Mouse (Mus musculus): ENCODE results near the gene Aven. TPM values are rescaled to one million over a fixed set of nuclear protein-coding genes. Genes with fewer than 3 reads are reported as not detected.
A peak's percentile ranks its signal among the peaks of the same experiment; 100 is the strongest.

Aven gene
- polyA plus RNA-seq, 1 experiment from 2014 or later = 8.1 TPM

DNA sequence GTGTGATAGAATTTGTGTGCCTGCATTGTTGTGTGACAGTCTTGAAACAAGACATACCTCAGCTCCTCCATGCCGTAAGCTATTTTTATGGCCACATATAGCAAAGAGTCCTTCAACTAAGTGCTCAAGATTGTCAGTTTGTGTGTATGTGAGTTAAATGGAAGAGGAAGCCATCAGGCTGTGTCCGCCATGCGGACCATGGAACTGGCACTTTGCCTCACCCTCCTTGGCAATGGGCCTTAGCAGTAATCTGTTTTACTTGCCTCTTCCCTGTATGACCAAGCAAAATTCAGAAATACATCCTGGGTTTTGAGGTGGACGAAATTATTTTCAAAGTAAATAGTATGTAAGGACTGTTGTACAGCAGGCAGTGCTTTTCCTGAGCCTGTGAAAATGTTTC is 75.0 kb downstream of the Aven start:
- no peak overlapping the region for H3K4me2 ChIP-seq
- no peak for ATAC-seq (ENCODE audit: insufficient read depth, low FRiP score, low read depth)
- H3K9me3 ChIP-seq = no peaks in the 10 kb centered on the region
- no peak overlapping the region for H3K9ac ChIP-seq
- H3K4me3 ChIP-seq (replicated peaks) = no peak overlapping the region
- H3K27me3 ChIP-seq (replicated peaks) = no peaks in the 10 kb centered on the region
- no peaks in the 10 kb centered on the region for H3K4me1 ChIP-seq
- H3K36me3 ChIP-seq = no peaks in the 10 kb centered on the region
- WGBS = 70% methylated on average over 4 of the region's 4 CpGs
- H3K27ac ChIP-seq = no peak overlapping the region

DNA sequence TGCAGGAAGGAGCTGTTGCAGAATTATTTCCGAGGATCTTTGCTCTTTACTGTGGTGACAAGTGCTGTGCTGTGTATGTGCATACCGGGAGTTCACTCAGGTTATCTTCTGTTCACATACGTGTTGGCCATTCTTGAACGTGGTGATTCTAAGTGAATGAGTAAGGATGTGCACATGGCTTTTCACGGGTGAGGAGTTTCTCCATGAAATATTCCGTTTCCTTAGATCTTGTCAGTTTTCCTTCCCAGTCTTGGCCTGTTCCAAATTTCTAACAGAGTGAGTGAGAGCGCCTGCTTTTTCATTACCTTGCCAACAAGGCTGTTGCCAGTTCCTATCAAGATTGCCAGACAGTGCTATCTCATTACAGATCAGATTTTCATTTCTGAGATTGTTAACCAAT is 98.2 kb downstream of the Aven start:
- Histone ChIP-seq H3K36me3 (no peaks in the 10 kb centered on the region), H3K9ac (no peak overlapping the region), H3K9me3 (no peaks in the 10 kb centered on the region), H3K4me3 (replicated peaks) (no peak overlapping the region), H3K4me2 (no peak overlapping the region), H3K27ac (no peak overlapping the region), H3K4me1 (no peaks in the 10 kb centered on the region), H3K27me3 (replicated peaks) (no peaks in the 10 kb centered on the region)
- 70% methylated on average over 7 of the region's 7 CpGs for WGBS
- ATAC-seq (ENCODE audit: insufficient read depth, low FRiP score, low read depth) = no peak

- WGBS = 61% methylated on average over 6 of the region's 6 CpGs
Observed at GRCm38 (mm10) chr2:112591451-112591871, 98.7 kb downstream of the Aven start.

DNA sequence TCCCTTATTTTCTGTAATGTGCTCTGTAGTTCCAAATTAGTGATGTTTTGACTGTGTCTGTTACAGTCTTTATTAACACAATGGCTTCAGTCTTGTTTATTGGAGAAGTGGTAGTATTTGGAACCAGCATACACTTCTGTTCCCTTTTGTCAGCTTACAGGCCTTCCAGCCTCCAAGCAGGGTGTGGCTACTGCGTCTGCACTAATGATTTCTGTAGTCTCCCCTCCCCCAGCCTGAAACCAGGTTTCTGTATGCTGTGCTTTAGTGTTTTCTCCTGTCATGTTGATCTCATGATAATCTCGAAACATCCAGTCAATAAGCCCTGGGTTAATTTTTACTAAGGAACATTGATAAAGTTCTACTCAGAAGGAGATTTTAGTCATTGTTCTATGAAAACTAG is 100.6 kb downstream of the Aven start:
- no peaks in the 10 kb centered on the region for H3K27me3 ChIP-seq (replicated peaks)
- no peak overlapping the region for H3K27ac ChIP-seq
- H3K4me3 ChIP-seq (replicated peaks) = no peak overlapping the region
- H3K36me3 ChIP-seq = no peaks in the 10 kb centered on the region
- no peak overlapping the region for H3K4me2 ChIP-seq
- no peaks in the 10 kb centered on the region for H3K9me3 ChIP-seq
- no peaks in the 10 kb centered on the region for H3K4me1 ChIP-seq
- 53% methylated on average over 2 of the region's 2 CpGs for WGBS
- H3K9ac ChIP-seq = no peak overlapping the region
- ATAC-seq (ENCODE audit: insufficient read depth, low FRiP score, low read depth) = 0 out of 2 replicates have a peak, but pooled peaks have one; percentile 58

More at GRCm38 (mm10) chr2:112591451-112591871, 98.7 kb downstream of the Aven start:
- no peaks in the 10 kb centered on the region for H3K4me1 ChIP-seq
- H3K27ac ChIP-seq = no peak overlapping the region
- H3K9ac ChIP-seq = no peak overlapping the region
- ATAC-seq (ENCODE audit: insufficient read depth, low FRiP score, low read depth) = no peak
- no peaks in the 10 kb centered on the region for H3K36me3 ChIP-seq
- H3K9me3 ChIP-seq = no peaks in the 10 kb centered on the region
- H3K4me3 ChIP-seq (replicated peaks) = no peak overlapping the region
- H3K27me3 ChIP-seq (replicated peaks) = no peaks in the 10 kb centered on the region
- H3K4me2 ChIP-seq = no peak overlapping the region

GRCm38 (mm10) chr2:112593781-112594180 is 101.0 kb downstream of the Aven start:
- H3K9me3 ChIP-seq = no peaks in the 10 kb centered on the region
- H3K27ac ChIP-seq = no peak overlapping the region
- H3K36me3 ChIP-seq = no peaks in the 10 kb centered on the region
- H3K9ac ChIP-seq = no peak overlapping the region
- ATAC-seq (ENCODE audit: insufficient read depth, low FRiP score, low read depth) = no peak
- no peaks in the 10 kb centered on the region for H3K27me3 ChIP-seq (replicated peaks)
- H3K4me1 ChIP-seq = no peaks in the 10 kb centered on the region
- 86% methylated on average over 2 of the region's 2 CpGs for WGBS
- no peak overlapping the region for H3K4me3 ChIP-seq (replicated peaks)
- no peak overlapping the region for H3K4me2 ChIP-seq

DNA sequence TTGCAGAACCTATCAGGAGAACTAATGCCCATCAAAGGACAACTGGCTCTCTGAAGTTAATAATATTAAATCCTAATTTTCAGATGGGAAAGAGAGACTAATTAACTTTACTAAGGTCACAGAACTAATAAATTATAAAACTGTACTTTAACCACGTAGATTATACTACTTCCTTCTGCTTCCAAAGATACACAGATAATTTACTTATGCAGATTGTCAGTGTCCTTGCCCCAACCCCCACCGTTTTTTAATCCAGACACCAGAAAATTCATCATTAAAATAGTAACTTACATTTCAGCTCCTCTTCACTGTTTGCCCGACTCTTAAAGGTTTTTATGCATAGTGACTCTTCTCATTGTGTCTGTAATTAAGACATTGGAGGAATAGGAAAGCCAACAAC is 103.0 kb downstream of the Aven start:
- H3K27me3 ChIP-seq (replicated peaks) = no peaks in the 10 kb centered on the region
- no peak overlapping the region for H3K4me2 ChIP-seq
- no peak overlapping the region for H3K9ac ChIP-seq
- H3K4me1 ChIP-seq = no peaks in the 10 kb centered on the region
- ATAC-seq (ENCODE audit: insufficient read depth, low FRiP score, low read depth) = no peak
- H3K36me3 ChIP-seq = no peaks in the 10 kb centered on the region
- H3K27ac ChIP-seq = no peak overlapping the region
- no peaks in the 10 kb centered on the region for H3K9me3 ChIP-seq
- no peak overlapping the region for H3K4me3 ChIP-seq (replicated peaks)
- 72% methylated on average over 3 of the region's 3 CpGs for WGBS

DNA sequence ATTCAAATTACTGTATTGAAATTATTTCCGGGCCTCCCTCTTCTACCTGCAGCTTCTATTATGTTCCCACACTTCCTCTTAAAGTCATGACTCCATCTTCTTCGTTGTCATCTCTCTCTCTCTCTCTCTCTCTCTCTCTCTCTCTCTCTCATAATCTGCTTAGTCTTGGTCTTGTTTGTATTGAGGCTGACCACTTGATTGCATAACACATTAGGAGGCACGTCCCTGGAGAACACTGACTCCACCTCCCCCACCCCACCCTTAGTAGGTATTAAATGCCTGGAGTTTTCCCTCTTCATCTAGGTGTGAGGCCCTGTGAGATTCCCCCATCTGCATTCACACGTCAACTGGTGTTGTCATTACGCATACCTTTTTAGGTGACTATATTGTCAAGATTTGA is 103.7 kb downstream of the Aven start:
- 60% methylated on average over 5 of the region's 5 CpGs for WGBS
- Histone ChIP-seq H3K4me1 (no peaks in the 10 kb centered on the region), H3K9ac (no peak overlapping the region), H3K9me3 (no peaks in the 10 kb centered on the region), H3K27ac (no peak overlapping the region), H3K36me3 (no peaks in the 10 kb centered on the region), H3K4me2 (no peak overlapping the region), H3K27me3 (replicated peaks) (no peaks in the 10 kb centered on the region), H3K4me3 (replicated peaks) (no peak overlapping the region)
- ATAC-seq (ENCODE audit: insufficient read depth, low FRiP score, low read depth) = no peak

GRCm38 (mm10) chr2:112597064-112597463 is 104.3 kb downstream of the Aven start:
- no peak overlapping the region for H3K27ac ChIP-seq
- H3K4me2 ChIP-seq = no peak overlapping the region
- H3K9ac ChIP-seq = no peak overlapping the region
- no peaks in the 10 kb centered on the region for H3K4me1 ChIP-seq
- no peak overlapping the region for H3K4me3 ChIP-seq (replicated peaks)
- no peaks in the 10 kb centered on the region for H3K27me3 ChIP-seq (replicated peaks)
- H3K9me3 ChIP-seq = no peaks in the 10 kb centered on the region
- WGBS = 76% methylated on average over 1 of the region's 1 CpGs
- H3K36me3 ChIP-seq = no peaks in the 10 kb centered on the region
- ATAC-seq (ENCODE audit: insufficient read depth, low FRiP score, low read depth) = no peak

DNA sequence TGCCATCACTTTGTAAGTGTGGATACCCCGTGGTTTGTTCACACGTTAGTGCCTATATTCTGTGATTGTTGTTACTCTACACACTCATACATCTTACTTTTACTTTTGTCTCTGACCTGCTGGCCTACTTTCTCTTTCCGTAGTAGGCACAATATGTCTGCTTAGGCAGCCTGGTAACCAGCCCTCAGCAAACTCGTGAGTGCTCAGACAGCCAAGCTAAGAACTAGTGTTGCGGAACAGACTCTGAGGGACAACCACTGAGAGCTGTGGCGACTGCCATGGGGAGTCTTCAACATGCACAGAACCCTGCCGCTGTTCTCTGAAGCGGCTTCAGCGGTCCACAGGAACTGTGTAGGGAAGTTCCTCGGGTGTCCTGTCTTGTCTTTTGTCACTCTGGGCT is 107.5 kb downstream of the Aven start:
- H3K36me3 ChIP-seq = no peaks in the 10 kb centered on the region
- no peak overlapping the region for H3K4me2 ChIP-seq
- WGBS = 76% methylated on average over 10 of the region's 10 CpGs
- H3K9ac ChIP-seq = no peak overlapping the region
- H3K4me1 ChIP-seq = no peaks in the 10 kb centered on the region
- H3K4me3 ChIP-seq (replicated peaks) = no peak overlapping the region
- H3K9me3 ChIP-seq = no peaks in the 10 kb centered on the region
- no peak overlapping the region for H3K27ac ChIP-seq
- H3K27me3 ChIP-seq (replicated peaks) = no peaks in the 10 kb centered on the region
- ATAC-seq (ENCODE audit: insufficient read depth, low FRiP score, low read depth) = no peak

- Histone ChIP-seq H3K27ac (no peak overlapping the region), H3K4me1 (no peaks in the 10 kb centered on the region), H3K9ac (no peak overlapping the region), H3K36me3 (no peaks in the 10 kb centered on the region), H3K27me3 (replicated peaks) (no peaks in the 10 kb centered on the region), H3K4me2 (no peak overlapping the region), H3K9me3 (no peaks in the 10 kb centered on the region), H3K4me3 (replicated peaks) (no peak overlapping the region)
- 61% methylated on average over 8 of the region's 8 CpGs for WGBS
- ATAC-seq (ENCODE audit: insufficient read depth, low FRiP score, low read depth) = no peak
Observed at GRCm38 (mm10) chr2:112602487-112602886, 109.7 kb downstream of the Aven start.

GRCm38 (mm10) chr2:112606536-112606935 is 113.8 kb downstream of the Aven start:
- Histone ChIP-seq H3K9ac (no peak overlapping the region), H3K27me3 (replicated peaks) (no peaks in the 10 kb centered on the region), H3K4me3 (replicated peaks) (no peak overlapping the region), H3K4me2 (no peak overlapping the region), H3K36me3 (no peaks in the 10 kb centered on the region), H3K9me3 (no peaks in the 10 kb centered on the region), H3K27ac (no peak overlapping the region), H3K4me1 (no peaks in the 10 kb centered on the region)
- ATAC-seq (ENCODE audit: insufficient read depth, low FRiP score, low read depth) = no peak
- 71% methylated on average over 3 of the region's 3 CpGs for WGBS

GRCm38 (mm10) chr2:112612628-112613027 is 119.9 kb downstream of the Aven start:
- Histone ChIP-seq H3K9me3 (no peaks in the 10 kb centered on the region), H3K9ac (no peak overlapping the region), H3K4me2 (no peak overlapping the region), H3K4me1 (no peaks in the 10 kb centered on the region), H3K27ac (no peak overlapping the region), H3K27me3 (replicated peaks) (no peaks in the 10 kb centered on the region), H3K4me3 (replicated peaks) (no peak overlapping the region), H3K36me3 (no peaks in the 10 kb centered on the region)
- no peak for ATAC-seq (ENCODE audit: insufficient read depth, low FRiP score, low read depth)
- WGBS = 78% methylated on average over 3 of the region's 3 CpGs

GRCm38 (mm10) chr2:112614375-112614774 is 121.6 kb downstream of the Aven start:
- Histone ChIP-seq H3K4me1 (no peaks in the 10 kb centered on the region), H3K4me3 (replicated peaks) (no peak overlapping the region), H3K27ac (no peak overlapping the region), H3K27me3 (replicated peaks) (no peaks in the 10 kb centered on the region), H3K9me3 (no peaks in the 10 kb centered on the region), H3K4me2 (no peak overlapping the region), H3K36me3 (no peaks in the 10 kb centered on the region), H3K9ac (no peak overlapping the region)
- 86% methylated on average over 7 of the region's 7 CpGs for WGBS
- ATAC-seq (ENCODE audit: insufficient read depth, low FRiP score, low read depth) = no peak

Data from stomach, embryonic 15.5 days (tissue).